Mouse (Mus musculus) intestine, embryonic 16.5 days (tissue): ENCODE measurements around the gene Slc38a8. TPM values are rescaled to one million over a fixed set of nuclear protein-coding genes. Genes with fewer than 3 reads are reported as not detected.

ENCODE experiments used
- polyA plus RNA-seq: library from polyadenylated mRNA; unstranded; fragments of >200 nt; fragmentation: Nextera tagmentation; extraction: Ambion mirVana; gene quantifications from 2 replicates; pipeline ENCODE4 v1.2.1, GENCODE M21; 2015

The Slc38a8 gene
- polyA plus RNA-seq, 1 experiment from 2014 or later, result 0.06 TPM

Other genes starting within 250 kb of the Slc38a8 start
- gene Hsbp1, start 157.2 kb downstream of the Slc38a8 start, polyA plus RNA-seq, result 259 and 264 TPM in 2 replicates
- 20.6 and 22.7 TPM in 2 replicates for gene Mlycd, start 106.8 kb downstream of the Slc38a8 start, polyA plus RNA-seq
- gene Osgin1, start 67.6 kb downstream of the Slc38a8 start, polyA plus RNA-seq, result 8.0 and 9.2 TPM in 2 replicates
- gene Necab2, start 55.0 kb downstream of the Slc38a8 start, polyA plus RNA-seq, result 1.3 and 1.6 TPM in 2 replicates
- gene Mbtps1, start 57.0 kb upstream of the Slc38a8 start, polyA plus RNA-seq, result 78.0 and 82.5 TPM in 2 replicates
- 32.3 and 33.3 TPM in 2 replicates for gene Hsdl1, start 73.5 kb upstream of the Slc38a8 start, polyA plus RNA-seq
- gene Dnaaf1, start 73.5 kb upstream of the Slc38a8 start, polyA plus RNA-seq, result 2.6 and 3.5 TPM in 2 replicates
- 11.6 and 11.9 TPM in 2 replicates for gene Taf1c, start 103.5 kb upstream of the Slc38a8 start, polyA plus RNA-seq
- gene Adad2, start 111.0 kb upstream of the Slc38a8 start, polyA plus RNA-seq, result 0.09 TPM in 1 of 2 replicates, not detected in the other
- gene Kcng4, start 134.0 kb upstream of the Slc38a8 start, polyA plus RNA-seq, result 0.23 TPM in 2 replicates
- gene Wfdc1, start 164.7 kb upstream of the Slc38a8 start, polyA plus RNA-seq, result 4.6 and 5.4 TPM in 2 replicates
- gene Atp2c2, start 198.3 kb upstream of the Slc38a8 start, polyA plus RNA-seq, result 6.4 and 6.8 TPM in 2 replicates